Mouse (Mus musculus) midbrain, postnatal 0 days (tissue): ENCODE measurements around the gene Fam228b. TPM values are rescaled to one million over a fixed set of nuclear protein-coding genes. Genes with fewer than 3 reads are reported as not detected.
"Not testable (repeated sequence)": the region's sequence is repeated elsewhere in the genome, so short reads cannot be mapped to it uniquely, and the experiment has no call there.

ENCODE experiments used
- ATAC-seq: fragments of 200-750 bp; cut with Nextera tagmentation; 2 replicates; pipeline ENCODE4 v1.8.0; 2017; ENCODE audit warnings: moderate number of reproducible peaks, mild to moderate bottlenecking, moderate TSS enrichment, moderate library complexity; ENCODE audit not compliant: low FRiP score
- DNase-seq: peaks from one replicate; pipeline ENCODE4 v3.0.0-alpha.2; 2015; ENCODE audit warnings: low spot score
- H3K27ac ChIP-seq: fragments of 300-500 bp; sonication (generic); 2 replicates; pipeline ENCODE4 v1.5.1; 2014; ENCODE audit warnings: low read depth, mild to moderate bottlenecking, low read length, mixed read lengths
- H3K27me3 ChIP-seq: fragments of 300-500 bp; sonication (generic); 2 replicates; pipeline ENCODE4 v1.6.1; 2014; ENCODE audit warnings: low read length, control low read depth, mixed read lengths; ENCODE audit not compliant: insufficient read depth
- H3K36me3 ChIP-seq: fragments of 300-500 bp; sonication (generic); 2 replicates; pipeline ENCODE4 v1.6.1; 2014; ENCODE audit warnings: low read length, control low read depth, mixed read lengths; ENCODE audit not compliant: insufficient read depth
- H3K4me1 ChIP-seq: fragments of 300-500 bp; sonication (generic); 2 replicates; pipeline ENCODE4 v1.6.1; 2014; ENCODE audit warnings: mild to moderate bottlenecking, control low read depth, antibody characterized with exemption, low read length, mixed read lengths; ENCODE audit not compliant: insufficient read depth
- H3K4me2 ChIP-seq: fragments of 300-500 bp; sonication (generic); 2 replicates; pipeline ENCODE4 v1.6.1; 2014; ENCODE audit warnings: low read depth, mild to moderate bottlenecking, low read length, mixed read lengths; ENCODE audit not compliant: poor library complexity, severe bottlenecking
- H3K4me3 ChIP-seq: fragments of 300-500 bp; sonication (generic); 2 replicates; pipeline ENCODE4 v1.5.1; 2014; ENCODE audit warnings: low read depth, mild to moderate bottlenecking, low read length, moderate library complexity
- H3K9ac ChIP-seq: fragments of 300-500 bp; sonication (generic); replicated peaks from 2 replicates; pipeline ENCODE4 v1.6.1; 2014; ENCODE audit warnings: mild to moderate bottlenecking, low read length, moderate library complexity, mixed read lengths; ENCODE audit not compliant: poor library complexity, severe bottlenecking
- H3K9me3 ChIP-seq: fragments of 300-500 bp; sonication (generic); 2 replicates; pipeline ENCODE4 v1.6.1; 2016; ENCODE audit warnings: low read length, control low read depth
- CTCF ChIP-seq: IDR thresholded peaks from 2 replicates; pipeline ENCODE4 v1.5.1; 2016; ENCODE audit warnings: antibody characterized with exemption, mild to moderate bottlenecking
- WGBS: fragments of 180-500 bp; shearing (Covaris S2); extraction: QIAGEN DNeasy Blood & Tissue Kit; methylation state at CpG from one replicate; pipeline ENCODE4 v1.1.7; 2014; 5-methylcytosine and 5-hydroxymethylcytosine counted together
- polyA plus RNA-seq: library from polyadenylated mRNA; unstranded; fragments of >200 nt; fragmentation: Nextera tagmentation; extraction: Ambion mirVana; gene quantifications from 2 replicates; pipeline ENCODE4 v1.2.1, GENCODE M21; 2015
- total RNA-seq: library from RNA; depleted of rRNA; stranded (reverse); fragments of >200 nt; gene quantifications from 2 replicates; pipeline ENCODE4 v1.2.3, GENCODE M21; 2014

The Fam228b gene
- total and polyA plus RNA-seq, 2 experiments from 2014 or later = 6.5 to 8.7 TPM

GRCm38 (mm10) chr12:4757060-4757459 lies 12.0 kb downstream of the Fam228b start:
- H3K4me2 ChIP-seq = no peak overlapping the region
- no peaks in the 10 kb centered on the region for H3K9me3 ChIP-seq
- 88% methylated on average over 1 of the region's 1 CpGs for WGBS
- no peak for TF ChIP-seq CTCF
- H3K4me3 ChIP-seq = no peak overlapping the region
- ATAC-seq = no peak
- no peaks in the 10 kb centered on the region for H3K36me3 ChIP-seq
- H3K4me1 ChIP-seq = no peaks in the 10 kb centered on the region
- H3K27me3 ChIP-seq = no peaks in the 10 kb centered on the region
- no peak overlapping the region for H3K9ac ChIP-seq
- DNase-seq = no peak
- H3K27ac ChIP-seq = no peak overlapping the region

- H3K9me3 ChIP-seq, H3K27me3 ChIP-seq, H3K4me3 ChIP-seq, H3K4me2 ChIP-seq, H3K4me1 ChIP-seq, H3K36me3 ChIP-seq, DNase-seq, ATAC-seq, H3K27ac ChIP-seq, H3K9ac ChIP-seq: not testable (repeated sequence)
- WGBS = 95% methylated on average over 4 of the region's 4 CpGs
Measured at GRCm38 (mm10) chr12:4754451-4754850, 14.6 kb downstream of the Fam228b start.

GRCm38 (mm10) chr12:4744486-4744885 lies 24.6 kb downstream of the Fam228b start:
- H3K27me3 ChIP-seq = no peaks in the 10 kb centered on the region
- no peak overlapping the region for H3K4me3 ChIP-seq
- H3K4me2 ChIP-seq = no peak overlapping the region
- WGBS = 88% methylated on average over 10 of the region's 10 CpGs
- DNase-seq = no peak
- TF ChIP-seq CTCF = no peak
- H3K9me3 ChIP-seq = no peaks in the 10 kb centered on the region
- H3K36me3 ChIP-seq = no peaks in the 10 kb centered on the region
- ATAC-seq = no peak
- H3K4me1 ChIP-seq = no peaks in the 10 kb centered on the region
- no peak overlapping the region for H3K27ac ChIP-seq
- no peak overlapping the region for H3K9ac ChIP-seq

GRCm38 (mm10) chr12:4742183-4742582 lies 26.9 kb downstream of the Fam228b start:
- no peak for ATAC-seq
- Histone ChIP-seq H3K27ac (no peak overlapping the region), H3K4me3 (no peak overlapping the region), H3K9ac (no peak overlapping the region), H3K27me3 (no peaks in the 10 kb centered on the region), H3K4me2 (no peak overlapping the region), H3K9me3 (no peaks in the 10 kb centered on the region), H3K4me1 (no peaks in the 10 kb centered on the region), H3K36me3 (no peaks in the 10 kb centered on the region)
- 86% methylated on average over 3 of the region's 3 CpGs for WGBS
- no peak for TF ChIP-seq CTCF
- DNase-seq = no peak

- no peak for TF ChIP-seq CTCF
- H3K9me3 ChIP-seq = no peaks in the 10 kb centered on the region
- no peaks in the 10 kb centered on the region for H3K4me1 ChIP-seq
- no peak overlapping the region for H3K27ac ChIP-seq
- WGBS = 81% methylated on average over 7 of the region's 7 CpGs
- no peaks in the 10 kb centered on the region for H3K27me3 ChIP-seq
- H3K36me3 ChIP-seq = no peaks in the 10 kb centered on the region
- no peak overlapping the region for H3K4me3 ChIP-seq
- H3K4me2 ChIP-seq = no peak overlapping the region
- no peak for ATAC-seq
- no peak for DNase-seq
- no peak overlapping the region for H3K9ac ChIP-seq
Measured at GRCm38 (mm10) chr12:4740823-4741222, 28.2 kb downstream of the Fam228b start.

- Histone ChIP-seq H3K27ac (no peak within 1 kb of the TSS), H3K9me3 (no peaks in the 10 kb centered on the region), H3K36me3 (no peaks in the 10 kb centered on the region), H3K4me1 (no peaks in the 10 kb centered on the region), H3K4me3 (no peak within 1 kb of the TSS), H3K27me3 (no peaks in the 10 kb centered on the region), H3K9ac (no peak within 1 kb of the TSS), H3K4me2 (no peak within 1 kb of the TSS)
- no peak for ATAC-seq
- no peak for TF ChIP-seq CTCF
- 85% methylated on average over 18 of the region's 18 CpGs for WGBS
- DNase-seq = no peak
Measured at GRCm38 (mm10) chr12:4738031-4738576, 31.0 kb downstream of the Fam228b start, which contains the start of gene Fam228a. TSS of gene Fam228a (minus strand) at chr12:4738430.
